Mouse (Mus musculus) bone marrow, adult 2 months (tissue): Measurements from ENCODE around the gene Trappc11. TPM values are rescaled to one million over a fixed set of nuclear protein-coding genes. Genes with fewer than 3 reads are reported as not detected.

Experiments
- H3K27ac ChIP-seq: fragments of 200-500 bp; 2 replicates; pipeline ENCODE4 v1.5.1; 2012; ENCODE audit warnings: low read depth, mild to moderate bottlenecking, control low read depth, inconsistent platforms, low read length; ENCODE audit not compliant: control insufficient read depth, poor library complexity, insufficient read depth
- H3K4me1 ChIP-seq: fragments of 200-500 bp; 2 replicates; pipeline ENCODE4 v1.6.1; 2011; ENCODE audit warnings: low read length; ENCODE audit not compliant: control insufficient read depth, insufficient read depth
- H3K4me3 ChIP-seq: fragments of 200-500 bp; replicated peaks from 2 replicates; pipeline ENCODE3; 2011; ENCODE audit warnings: mild to moderate bottlenecking, low read depth, low read length, control low read depth; ENCODE audit not compliant: control insufficient read depth
- CTCF ChIP-seq: fragments of 200-500 bp; IDR thresholded peaks from 2 replicates; pipeline ENCODE4 v1.5.1; 2011; ENCODE audit warnings: low read length, control low read depth; ENCODE audit not compliant: control insufficient read depth, insufficient read depth
- POLR2A ChIP-seq: fragments of 200-500 bp; IDR thresholded peaks from 2 replicates; pipeline ENCODE4 v1.6.1; 2011; ENCODE audit warnings: low read depth, mild to moderate bottlenecking, control low read depth, low read length, borderline replicate concordance; ENCODE audit not compliant: control insufficient read depth
- WGBS: fragments of 180-500 bp; shearing (Covaris S2); methylation state at CpG from one replicate; pipeline ENCODE4 v1.1.7; 2018; 5-methylcytosine and 5-hydroxymethylcytosine counted together
- polyA plus RNA-seq: library from polyadenylated mRNA; stranded (reverse); fragments of >200 nt; gene quantifications from 2 replicates; pipeline ENCODE4 v1.2.4, GENCODE M21; 2011; ENCODE audit warnings: low replicate concordance; ENCODE audit not compliant: missing spikeins, insufficient read depth, insufficient read length

The Trappc11 gene
- polyA plus RNA-seq, 1 experiment, result 10.5 TPM

DNA sequence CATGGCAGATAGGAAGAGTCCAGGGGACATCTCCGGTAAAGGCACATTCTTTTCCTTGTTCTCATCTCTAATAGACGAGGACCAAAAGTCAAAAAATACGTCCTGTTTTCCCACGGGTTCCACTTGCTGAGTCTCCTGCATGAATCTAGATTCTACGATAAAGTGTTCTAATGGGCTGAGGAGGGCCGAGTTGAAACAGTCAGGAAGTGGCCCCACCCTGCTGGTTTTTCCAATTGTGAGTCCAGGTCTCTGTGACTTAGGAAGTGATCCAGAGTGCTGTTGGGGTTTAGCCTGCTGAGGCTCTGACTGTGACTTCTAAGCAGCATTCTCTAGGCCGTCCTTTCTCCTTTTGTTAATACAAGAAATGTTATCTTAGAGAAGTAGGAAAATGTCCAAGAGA is 23.2 kb upstream of the Trappc11 start:
- Histone ChIP-seq H3K4me3 (no peak overlapping the region), H3K4me1 (no peaks in the 10 kb centered on the region), H3K27ac (no peak overlapping the region)
- TF ChIP-seq POLR2A (no peak), CTCF (no peak)
- 69% methylated on average over 7 of the region's 7 CpGs for WGBS

DNA sequence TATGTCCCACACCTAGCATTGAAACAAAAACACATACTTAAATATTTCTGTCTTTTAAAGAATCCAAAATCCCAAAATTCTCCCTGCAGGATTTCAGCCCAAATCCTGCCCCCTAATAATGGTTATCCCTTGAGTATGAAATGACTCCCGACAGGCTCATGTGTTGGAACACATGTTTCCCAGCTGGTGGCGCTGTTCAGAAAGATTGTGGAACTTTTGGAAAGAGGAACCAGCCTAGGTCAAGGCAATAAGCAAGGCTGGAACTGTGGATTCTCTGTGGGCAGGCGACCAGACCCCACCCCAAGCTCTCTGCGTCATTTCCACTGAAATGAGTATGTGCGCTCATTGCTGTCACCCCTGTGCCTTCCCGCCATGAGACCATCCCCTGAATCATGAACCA is 20.3 kb upstream of the Trappc11 start:
- no peak for TF ChIP-seq CTCF
- TF ChIP-seq POLR2A, result no peak
- H3K4me1 ChIP-seq, result no peaks in the 10 kb centered on the region
- H3K27ac ChIP-seq, result no peak overlapping the region
- H3K4me3 ChIP-seq, result no peak overlapping the region
- 72% methylated on average over 6 of the region's 6 CpGs for WGBS

DNA sequence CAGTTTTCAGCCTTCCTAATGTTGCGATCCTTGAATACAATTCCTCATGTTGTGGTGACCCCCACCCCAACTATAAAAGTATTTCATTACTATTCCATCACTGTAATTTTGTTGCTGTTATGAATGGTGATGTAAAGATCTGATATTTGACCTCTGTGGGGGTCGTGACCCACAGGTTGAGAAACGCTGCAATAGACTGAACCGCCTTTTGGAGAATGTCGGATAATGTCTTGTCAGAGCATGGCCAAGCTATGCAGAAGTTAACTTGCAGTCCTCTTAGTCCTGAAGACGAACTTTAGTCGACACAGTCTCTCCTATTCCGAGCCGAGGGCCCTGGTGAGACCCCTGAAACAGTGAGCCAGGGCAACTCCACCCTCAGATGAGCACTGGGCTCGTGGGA is 13.8 kb upstream of the Trappc11 start:
- WGBS, result 90% methylated on average over 10 of the region's 10 CpGs
- TF ChIP-seq CTCF (no peak), POLR2A (no peak)
- H3K4me3 ChIP-seq, result no peak overlapping the region
- no peak overlapping the region for H3K27ac ChIP-seq
- H3K4me1 ChIP-seq, result no peaks in the 10 kb centered on the region

DNA sequence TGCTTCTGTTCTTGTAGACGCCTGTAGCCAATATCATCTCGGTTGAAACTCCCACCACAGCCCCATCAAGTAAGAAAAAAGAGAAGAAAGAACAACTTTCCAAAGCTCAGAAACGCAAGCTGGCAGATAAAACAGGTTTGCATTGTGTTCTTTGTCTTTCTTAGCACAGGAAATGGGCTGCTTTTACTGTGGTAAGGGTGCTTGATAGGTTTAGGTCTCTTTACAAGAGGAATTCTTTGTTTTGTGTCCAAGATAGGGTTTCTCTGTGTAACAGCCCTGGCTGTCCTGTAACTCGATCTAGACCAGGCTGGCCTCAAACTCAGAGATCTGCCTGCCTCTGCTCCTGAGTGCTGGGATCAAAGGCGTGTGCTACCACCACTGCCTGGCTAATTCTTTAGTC is 10.8 kb upstream of the Trappc11 start:
- TF ChIP-seq CTCF, result no peak
- TF ChIP-seq POLR2A, result no peak
- H3K4me3 ChIP-seq, result no peak overlapping the region
- no peaks in the 10 kb centered on the region for H3K4me1 ChIP-seq
- H3K27ac ChIP-seq, result no peak overlapping the region
- WGBS, result 91% methylated on average over 5 of the region's 5 CpGs

DNA sequence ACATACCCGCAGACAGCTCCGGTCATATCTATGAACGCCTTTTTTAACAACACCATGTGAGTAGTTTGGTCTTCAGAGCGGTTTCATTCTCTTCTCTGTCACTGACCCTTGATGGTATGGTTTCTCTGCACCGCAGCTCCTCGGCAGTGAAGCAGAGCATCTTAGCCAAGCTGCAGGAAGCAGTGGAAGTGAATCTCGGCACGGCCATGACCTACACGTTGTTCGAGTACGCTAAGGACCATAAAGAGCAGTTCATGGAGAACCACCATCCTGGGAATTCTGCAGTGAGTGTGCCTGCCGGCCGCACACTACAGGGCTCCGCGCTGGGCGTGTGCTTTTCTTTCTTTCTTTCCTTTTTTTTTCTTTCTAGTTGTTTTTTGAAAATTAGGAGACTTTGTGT is 9.5 kb upstream of the Trappc11 start:
- WGBS, result 93% methylated on average over 16 of the region's 16 CpGs
- Histone ChIP-seq H3K4me1 (no peaks in the 10 kb centered on the region), H3K27ac (no peak overlapping the region), H3K4me3 (no peak overlapping the region)
- TF ChIP-seq POLR2A (no peak), CTCF (no peak)

DNA sequence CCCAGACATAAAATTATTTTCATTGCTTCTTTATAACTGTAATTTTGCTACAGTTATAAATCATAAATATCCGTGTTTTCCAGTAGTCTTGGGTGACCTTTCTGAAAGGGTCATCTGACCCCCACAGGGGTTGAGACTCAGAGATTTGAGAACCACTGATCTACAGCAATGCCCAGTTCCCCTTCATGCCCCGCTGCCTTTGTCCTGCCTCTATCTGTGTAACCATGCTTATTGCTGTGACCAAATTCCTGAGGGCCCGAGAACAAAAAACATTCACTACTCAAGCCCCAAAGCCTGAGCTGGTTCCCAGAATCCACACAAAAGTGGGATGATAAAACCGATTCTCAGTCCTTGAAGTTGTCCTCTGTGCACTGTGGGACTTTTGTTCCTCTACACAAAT is 5.1 kb upstream of the Trappc11 start:
- TF ChIP-seq POLR2A (no peak), CTCF (no peak)
- Histone ChIP-seq H3K4me3 (no peak overlapping the region), H3K4me1 (no peaks in the 10 kb centered on the region; the same call in 1 of the 2 replicates), H3K27ac (no peak overlapping the region)
- WGBS, result 83% methylated on average over 4 of the region's 4 CpGs

DNA sequence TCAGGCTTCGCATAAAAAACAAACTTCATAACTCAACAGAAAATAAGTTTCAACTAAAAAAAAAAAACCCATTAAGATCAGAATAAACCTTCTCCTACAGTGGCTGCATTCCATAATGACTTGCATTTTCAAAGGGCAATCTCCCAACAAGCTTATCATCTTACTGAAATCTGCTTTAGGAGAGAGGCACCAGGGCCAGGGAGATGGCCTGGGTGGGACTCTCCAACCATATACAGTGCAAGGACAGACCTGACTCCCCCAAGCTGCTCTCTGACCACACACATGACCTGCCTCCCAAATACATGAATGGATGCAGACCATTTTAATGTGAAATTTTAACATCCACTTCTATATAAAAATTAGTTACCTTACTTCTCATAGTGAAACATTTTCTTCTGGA is 5.2 kb downstream of the Trappc11 start:
- WGBS, result 74% methylated on average over 1 of the region's 1 CpGs
- Histone ChIP-seq H3K4me3 (no peak overlapping the region), H3K4me1 (no peaks in the 10 kb centered on the region; the same call in 1 of the 2 replicates), H3K27ac (no peak overlapping the region)
- TF ChIP-seq POLR2A, result no peak
- TF ChIP-seq CTCF, result no peak

DNA sequence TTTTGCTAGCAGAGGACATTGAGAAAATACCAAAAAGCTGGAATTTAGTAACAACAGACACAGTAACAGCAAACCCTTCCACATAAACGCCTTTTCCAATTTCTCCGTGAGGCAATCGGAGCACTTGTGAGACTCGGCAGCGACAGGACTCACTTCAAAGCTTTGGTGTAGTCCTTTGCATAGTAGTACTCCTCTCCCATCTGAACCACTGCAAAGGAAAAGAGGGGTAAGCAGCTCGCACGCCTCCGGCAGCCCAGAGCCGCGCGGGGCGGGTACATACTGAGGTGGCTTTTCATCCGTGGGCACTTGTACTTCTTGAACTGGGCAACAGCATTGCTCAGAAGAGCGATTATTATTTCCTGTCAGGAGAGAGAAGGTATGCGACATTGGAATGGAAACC is 19.7 kb downstream of the Trappc11 start:
- 90% methylated on average over 15 of the region's 15 CpGs for WGBS
- Histone ChIP-seq H3K4me1 (no peaks in the 10 kb centered on the region), H3K4me3 (no peak overlapping the region), H3K27ac (no peak overlapping the region)
- TF ChIP-seq CTCF (no peak), POLR2A (no peak)

DNA sequence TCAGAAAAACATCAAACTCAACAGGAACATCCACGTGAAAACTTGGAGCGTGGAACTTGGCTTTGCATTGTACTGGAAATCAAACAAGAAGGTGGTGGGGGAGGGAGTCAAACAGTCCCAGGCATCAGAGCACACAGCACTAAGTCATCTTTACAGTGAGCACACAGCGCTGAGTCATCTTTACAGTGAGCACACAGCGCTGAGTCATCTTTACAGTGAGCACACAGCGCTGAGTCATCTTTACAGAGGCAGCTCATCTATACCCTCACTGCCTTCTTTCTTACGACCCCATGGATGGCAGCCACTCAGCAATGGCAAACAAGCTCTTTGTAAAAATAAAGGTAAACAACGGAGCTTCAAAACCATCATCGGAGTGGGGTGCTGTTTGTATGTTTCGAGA is 22.3 kb downstream of the Trappc11 start:
- no peak for TF ChIP-seq CTCF
- no peak for TF ChIP-seq POLR2A
- Histone ChIP-seq H3K4me3 (no peak overlapping the region), H3K27ac (no peak overlapping the region), H3K4me1 (no peaks in the 10 kb centered on the region)
- 89% methylated on average over 9 of the region's 9 CpGs for WGBS

DNA sequence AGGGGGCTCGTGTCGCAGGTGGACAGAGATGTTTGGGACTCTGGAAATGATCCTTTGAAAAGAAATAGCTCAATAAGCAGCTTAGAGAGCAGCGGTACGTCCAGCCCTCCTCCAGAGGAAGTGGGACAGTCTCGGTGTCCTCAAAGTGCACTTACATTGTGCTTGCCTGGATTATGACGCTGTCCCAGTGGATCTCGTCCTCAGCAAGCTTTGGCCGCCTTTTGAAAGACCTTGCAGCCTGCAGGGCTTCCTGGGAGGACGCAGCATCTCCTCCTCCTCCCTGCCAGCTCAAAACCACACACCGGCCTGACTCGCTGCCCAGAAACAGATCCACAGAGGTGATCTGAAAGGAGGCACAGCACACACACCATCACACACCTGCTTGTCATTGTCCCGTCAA is 27.8 kb downstream of the Trappc11 start:
- WGBS, result 87% methylated on average over 12 of the region's 12 CpGs
- TF ChIP-seq CTCF (no peak), POLR2A (no peak)
- no peaks in the 10 kb centered on the region for H3K4me1 ChIP-seq
- H3K27ac ChIP-seq, result no peak overlapping the region
- H3K4me3 ChIP-seq, result no peak overlapping the region
